Mouse (Mus musculus): ENCODE measurements at regions not wholly inside any gene's neighbourhood (a gene's known extent, or its start where the extent isn't known, plus 50 kb on each side); places are given as distances from the start of the nearest gene placed in this dataset.

GRCm38 (mm10) chr10:9291456-9292146, 383.4 kb downstream of the Samd5 start:
- Histone ChIP-seq H3K27ac (ENCODE audit: low read length) (no peak overlapping the region), H3K4me3 (replicated peaks; ENCODE audit: low read length) (no peak overlapping the region), H3K9ac (replicated peaks; ENCODE audit: low read depth, low read length) (no peak overlapping the region), H3K4me2 (ENCODE audit: low read length) (no peak overlapping the region), H3K27me3 (replicated peaks; ENCODE audit: control insufficient read depth, insufficient read depth, low read length) (no peaks in the 10 kb centered on the region), H3K4me1 (replicated peaks; ENCODE audit: control insufficient read depth, insufficient read depth, low read length) (0 out of 2 replicates have a peak, but pooled peaks cover 3% of the 10 kb centered on the region), H3K36me3 (ENCODE audit: control insufficient read depth, insufficient read depth) (no peaks in the 10 kb centered on the region), H3K9me3 (ENCODE audit: control insufficient read depth, low read length) (no peaks in the 10 kb centered on the region)
- ATAC-seq = peak; percentile 62
- 50% methylated on average over 6 of the region's 6 CpGs for WGBS

- no peaks in the 10 kb centered on the region for H3K36me3 ChIP-seq (ENCODE audit: control insufficient read depth, insufficient read depth)
- H3K9ac ChIP-seq (replicated peaks; ENCODE audit: low read depth, low read length) = no peak overlapping the region
- H3K4me2 ChIP-seq (ENCODE audit: low read length) = no peak overlapping the region
- H3K4me1 ChIP-seq (replicated peaks; ENCODE audit: control insufficient read depth, insufficient read depth, low read length) = peaks cover 10% of the 10 kb centered on the region
- ATAC-seq = no peak
- 0 out of 2 replicates have a peak, but pooled peaks cover 5% of the 10 kb centered on the region for H3K27me3 ChIP-seq (replicated peaks; ENCODE audit: control insufficient read depth, insufficient read depth, low read length)
- H3K4me3 ChIP-seq (replicated peaks; ENCODE audit: low read length) = no peak overlapping the region
- 92% methylated on average over 3 of the region's 3 CpGs for WGBS
- H3K27ac ChIP-seq (ENCODE audit: low read length) = no peak overlapping the region
- H3K9me3 ChIP-seq (ENCODE audit: control insufficient read depth, low read length) = no peaks in the 10 kb centered on the region
Observed at GRCm38 (mm10) chr10:9272940-9273339, 387.1 kb upstream of the Sash1 start.

- peak overlapping the region; percentile 66 for H3K27ac ChIP-seq (ENCODE audit: low read length)
- WGBS = 5% methylated on average over 5 of the region's 5 CpGs
- no peak overlapping the region for H3K9ac ChIP-seq (replicated peaks; ENCODE audit: low read depth, low read length)
Observed at GRCm38 (mm10) chr10:9272243-9272642, 386.4 kb upstream of the Sash1 start.

GRCm38 (mm10) chr10:9265528-9265927, 379.7 kb upstream of the Sash1 start:
- no peak for ATAC-seq
- no peaks in the 10 kb centered on the region for H3K36me3 ChIP-seq (ENCODE audit: control insufficient read depth, insufficient read depth)
- no peak overlapping the region for H3K4me3 ChIP-seq (replicated peaks; ENCODE audit: low read length)
- H3K27ac ChIP-seq (ENCODE audit: low read length) = no peak overlapping the region
- 0 out of 2 replicates have a peak, but pooled peaks cover 2% of the 10 kb centered on the region for H3K27me3 ChIP-seq (replicated peaks; ENCODE audit: control insufficient read depth, insufficient read depth, low read length)
- H3K9me3 ChIP-seq (ENCODE audit: control insufficient read depth, low read length) = no peaks in the 10 kb centered on the region
- H3K9ac ChIP-seq (replicated peaks; ENCODE audit: low read depth, low read length) = no peak overlapping the region
- H3K4me2 ChIP-seq (ENCODE audit: low read length) = no peak overlapping the region
- 88% methylated on average over 2 of the region's 2 CpGs for WGBS
- no peaks in the 10 kb centered on the region for H3K4me1 ChIP-seq (replicated peaks; ENCODE audit: control insufficient read depth, insufficient read depth, low read length)

More at GRCm38 (mm10) chr10:9272243-9272642, 386.4 kb upstream of the Sash1 start:
- Histone ChIP-seq H3K4me3 (replicated peaks; ENCODE audit: low read length) (0 out of 2 replicates have a peak overlapping the region, but pooled peaks have one; percentile 11), H3K4me2 (ENCODE audit: low read length) (peak overlapping the region; percentile 37), H3K9me3 (ENCODE audit: control insufficient read depth, low read length) (no peaks in the 10 kb centered on the region), H3K27me3 (replicated peaks; ENCODE audit: control insufficient read depth, insufficient read depth, low read length) (0 out of 2 replicates have a peak, but pooled peaks cover 5% of the 10 kb centered on the region), H3K36me3 (ENCODE audit: control insufficient read depth, insufficient read depth) (no peaks in the 10 kb centered on the region), H3K4me1 (replicated peaks; ENCODE audit: control insufficient read depth, insufficient read depth, low read length) (peaks cover 10% of the 10 kb centered on the region)
- peak; percentile 95 for ATAC-seq

- Histone ChIP-seq H3K27ac (ENCODE audit: low read length) (no peak overlapping the region), H3K9me3 (ENCODE audit: control insufficient read depth, low read length) (no peaks in the 10 kb centered on the region), H3K4me3 (replicated peaks; ENCODE audit: low read length) (no peak overlapping the region), H3K36me3 (ENCODE audit: control insufficient read depth, insufficient read depth) (no peaks in the 10 kb centered on the region), H3K4me1 (replicated peaks; ENCODE audit: control insufficient read depth, insufficient read depth, low read length) (no peaks in the 10 kb centered on the region), H3K4me2 (ENCODE audit: low read length) (no peak overlapping the region), H3K27me3 (replicated peaks; ENCODE audit: control insufficient read depth, insufficient read depth, low read length) (no peaks in the 10 kb centered on the region), H3K9ac (replicated peaks; ENCODE audit: low read depth, low read length) (no peak overlapping the region)
- WGBS = 63% methylated on average over 12 of the region's 12 CpGs
- no peak for ATAC-seq
Observed at GRCm38 (mm10) chr10:9264309-9265000, 378.6 kb upstream of the Sash1 start.

GRCm38 (mm10) chr10:9258705-9259104, 372.8 kb upstream of the Sash1 start:
- Histone ChIP-seq H3K27ac (ENCODE audit: low read length) (no peak overlapping the region), H3K9ac (replicated peaks; ENCODE audit: low read depth, low read length) (no peak overlapping the region), H3K4me3 (replicated peaks; ENCODE audit: low read length) (no peak overlapping the region), H3K36me3 (ENCODE audit: control insufficient read depth, insufficient read depth) (no peaks in the 10 kb centered on the region), H3K9me3 (ENCODE audit: control insufficient read depth, low read length) (no peaks in the 10 kb centered on the region), H3K27me3 (replicated peaks; ENCODE audit: control insufficient read depth, insufficient read depth, low read length) (no peaks in the 10 kb centered on the region), H3K4me2 (ENCODE audit: low read length) (no peak overlapping the region), H3K4me1 (replicated peaks; ENCODE audit: control insufficient read depth, insufficient read depth, low read length) (no peaks in the 10 kb centered on the region)
- 96% methylated on average over 1 of the region's 1 CpGs for WGBS
- no peak for ATAC-seq

GRCm38 (mm10) chr10:9252941-9253217, 367.0 kb upstream of the Sash1 start:
- H3K4me1 ChIP-seq (replicated peaks; ENCODE audit: control insufficient read depth, insufficient read depth, low read length) = peaks cover 10% of the 10 kb centered on the region
- no peak for ATAC-seq
- no peak overlapping the region for H3K9ac ChIP-seq (replicated peaks; ENCODE audit: low read depth, low read length)
- 16% methylated on average over 3 of the region's 3 CpGs for WGBS
- H3K36me3 ChIP-seq (ENCODE audit: control insufficient read depth, insufficient read depth) = no peaks in the 10 kb centered on the region
- no peak overlapping the region for H3K4me3 ChIP-seq (replicated peaks; ENCODE audit: low read length)
- no peak overlapping the region for H3K4me2 ChIP-seq (ENCODE audit: low read length)
- H3K27me3 ChIP-seq (replicated peaks; ENCODE audit: control insufficient read depth, insufficient read depth, low read length) = no peaks in the 10 kb centered on the region
- no peaks in the 10 kb centered on the region for H3K9me3 ChIP-seq (ENCODE audit: control insufficient read depth, low read length)
- H3K27ac ChIP-seq (ENCODE audit: low read length) = no peak overlapping the region

GRCm38 (mm10) chr10:9252120-9252940, 366.5 kb upstream of the Sash1 start:
- Histone ChIP-seq H3K4me3 (replicated peaks; ENCODE audit: low read length) (no peak overlapping the region), H3K36me3 (ENCODE audit: control insufficient read depth, insufficient read depth) (no peaks in the 10 kb centered on the region), H3K4me1 (replicated peaks; ENCODE audit: control insufficient read depth, insufficient read depth, low read length) (peaks cover 10% of the 10 kb centered on the region), H3K4me2 (ENCODE audit: low read length) (no peak overlapping the region), H3K27ac (ENCODE audit: low read length) (no peak overlapping the region), H3K9me3 (ENCODE audit: control insufficient read depth, low read length) (no peaks in the 10 kb centered on the region), H3K27me3 (replicated peaks; ENCODE audit: control insufficient read depth, insufficient read depth, low read length) (no peaks in the 10 kb centered on the region), H3K9ac (replicated peaks; ENCODE audit: low read depth, low read length) (no peak overlapping the region)
- ATAC-seq = 0 out of 2 replicates have a peak, but pooled peaks have one; percentile 20
- 28% methylated on average over 7 of the region's 7 CpGs for WGBS

GRCm38 (mm10) chr10:9243281-9243618, 357.4 kb upstream of the Sash1 start:
- no peak overlapping the region for H3K4me2 ChIP-seq (ENCODE audit: low read length)
- H3K9ac ChIP-seq (replicated peaks; ENCODE audit: low read depth, low read length) = no peak overlapping the region
- peak; percentile 52; the same call in 1 of the 2 replicates for ATAC-seq
- no peaks in the 10 kb centered on the region for H3K36me3 ChIP-seq (ENCODE audit: control insufficient read depth, insufficient read depth)
- H3K27ac ChIP-seq (ENCODE audit: low read length) = no peak overlapping the region
- 48% methylated on average over 4 of the region's 4 CpGs for WGBS
- no peaks in the 10 kb centered on the region for H3K27me3 ChIP-seq (replicated peaks; ENCODE audit: control insufficient read depth, insufficient read depth, low read length)
- H3K4me1 ChIP-seq (replicated peaks; ENCODE audit: control insufficient read depth, insufficient read depth, low read length) = peaks cover 12% of the 10 kb centered on the region
- H3K9me3 ChIP-seq (ENCODE audit: control insufficient read depth, low read length) = no peaks in the 10 kb centered on the region
- H3K4me3 ChIP-seq (replicated peaks; ENCODE audit: low read length) = no peak overlapping the region

All from forebrain, embryonic 16.5 days (tissue).